Mouse (Mus musculus): ENCODE measurements around the gene Dync1i1. TPM values are rescaled to one million over a fixed set of nuclear protein-coding genes. Genes with fewer than 3 reads are reported as not detected.

The Dync1i1 gene
- polyA plus RNA-seq, 1 experiment from 2014 or later = 4.0 TPM

- DNase-seq (ENCODE audit: low spot score) = no peak
- H3K27ac ChIP-seq (ENCODE audit: low read depth, low read length) = no peak overlapping the region
- H3K9me3 ChIP-seq (ENCODE audit: control insufficient read depth, low read length) = no peaks in the 10 kb centered on the region
- 53% methylated on average over 25 of the region's 25 CpGs for WGBS
- H3K9ac ChIP-seq (ENCODE audit: low read depth, low read length) = no peak overlapping the region
- no peaks in the 10 kb centered on the region for H3K36me3 ChIP-seq (ENCODE audit: control insufficient read depth, insufficient read depth, low read length)
- H3K27me3 ChIP-seq (ENCODE audit: control insufficient read depth, insufficient read depth, low read length) = no peaks in the 10 kb centered on the region
- ATAC-seq (ENCODE audit: low FRiP score) = no peak
- no peaks in the 10 kb centered on the region; the same call in 1 of the 2 replicates for H3K4me1 ChIP-seq (replicated peaks; ENCODE audit: control insufficient read depth, insufficient read depth, low read length)
- H3K4me3 ChIP-seq (ENCODE audit: low read depth, low read length) = no peak overlapping the region
- H3K4me2 ChIP-seq (replicated peaks; ENCODE audit: low read depth, low read length) = no peak overlapping the region
Observed at GRCm38 (mm10) chr6:5991817-5992755, 266.6 kb downstream of the Dync1i1 start.

- no peak for ATAC-seq (ENCODE audit: low FRiP score)
- Histone ChIP-seq H3K9ac (ENCODE audit: low read depth, low read length) (no peak overlapping the region), H3K4me2 (replicated peaks; ENCODE audit: low read depth, low read length) (no peak overlapping the region), H3K4me1 (replicated peaks; ENCODE audit: control insufficient read depth, insufficient read depth, low read length) (no peaks in the 10 kb centered on the region; the same call in 1 of the 2 replicates), H3K27me3 (ENCODE audit: control insufficient read depth, insufficient read depth, low read length) (no peaks in the 10 kb centered on the region), H3K36me3 (ENCODE audit: control insufficient read depth, insufficient read depth, low read length) (no peaks in the 10 kb centered on the region), H3K9me3 (ENCODE audit: control insufficient read depth, low read length) (no peaks in the 10 kb centered on the region), H3K27ac (ENCODE audit: low read depth, low read length) (no peak overlapping the region), H3K4me3 (ENCODE audit: low read depth, low read length) (no peak overlapping the region)
- WGBS = 47% methylated on average over 7 of the region's 7 CpGs
- no peak for DNase-seq (ENCODE audit: low spot score)
Observed at GRCm38 (mm10) chr6:5993056-5993455, 267.6 kb downstream of the Dync1i1 start.

- H3K4me3 ChIP-seq (ENCODE audit: low read depth, low read length) = no peak overlapping the region
- 52% methylated on average over 6 of the region's 6 CpGs for WGBS
- H3K27me3 ChIP-seq (ENCODE audit: control insufficient read depth, insufficient read depth, low read length) = no peaks in the 10 kb centered on the region
- no peaks in the 10 kb centered on the region for H3K9me3 ChIP-seq (ENCODE audit: control insufficient read depth, low read length)
- no peaks in the 10 kb centered on the region for H3K36me3 ChIP-seq (ENCODE audit: control insufficient read depth, insufficient read depth, low read length)
- DNase-seq (ENCODE audit: low spot score) (no peak), ATAC-seq (ENCODE audit: low FRiP score) (peak; percentile 53; the same call in 1 of the 2 replicates)
- no peak overlapping the region for H3K4me2 ChIP-seq (replicated peaks; ENCODE audit: low read depth, low read length)
- H3K9ac ChIP-seq (ENCODE audit: low read depth, low read length) = no peak overlapping the region
- no peaks in the 10 kb centered on the region for H3K4me1 ChIP-seq (replicated peaks; ENCODE audit: control insufficient read depth, insufficient read depth, low read length)
- no peak overlapping the region for H3K27ac ChIP-seq (ENCODE audit: low read depth, low read length)
Observed at GRCm38 (mm10) chr6:5997535-5997934, 272.1 kb downstream of the Dync1i1 start.

GRCm38 (mm10) chr6:6002061-6002460 is 276.6 kb downstream of the Dync1i1 start:
- no peaks in the 10 kb centered on the region for H3K27me3 ChIP-seq (ENCODE audit: control insufficient read depth, insufficient read depth, low read length)
- DNase-seq (ENCODE audit: low spot score) = no peak

GRCm38 (mm10) chr6:6004756-6005485 is 279.5 kb downstream of the Dync1i1 start:
- H3K4me2 ChIP-seq (replicated peaks; ENCODE audit: low read depth, low read length) = no peak overlapping the region
- H3K4me1 ChIP-seq (replicated peaks; ENCODE audit: control insufficient read depth, insufficient read depth, low read length) = no peaks in the 10 kb centered on the region
- no peaks in the 10 kb centered on the region for H3K36me3 ChIP-seq (ENCODE audit: control insufficient read depth, insufficient read depth, low read length)
- H3K9me3 ChIP-seq (ENCODE audit: control insufficient read depth, low read length) = no peaks in the 10 kb centered on the region
- DNase-seq (ENCODE audit: low spot score) (no peak), ATAC-seq (ENCODE audit: low FRiP score) (no peak)
- H3K27me3 ChIP-seq (ENCODE audit: control insufficient read depth, insufficient read depth, low read length) = no peaks in the 10 kb centered on the region
- no peak overlapping the region for H3K27ac ChIP-seq (ENCODE audit: low read depth, low read length)
- H3K9ac ChIP-seq (ENCODE audit: low read depth, low read length) = no peak overlapping the region
- WGBS = 72% methylated on average over 12 of the region's 12 CpGs
- H3K4me3 ChIP-seq (ENCODE audit: low read depth, low read length) = no peak overlapping the region

More at GRCm38 (mm10) chr6:6002061-6002460, 276.6 kb downstream of the Dync1i1 start:
- no peak for ATAC-seq (ENCODE audit: low FRiP score)
- Histone ChIP-seq H3K9ac (ENCODE audit: low read depth, low read length) (no peak overlapping the region), H3K9me3 (ENCODE audit: control insufficient read depth, low read length) (no peaks in the 10 kb centered on the region), H3K4me2 (replicated peaks; ENCODE audit: low read depth, low read length) (no peak overlapping the region), H3K4me1 (replicated peaks; ENCODE audit: control insufficient read depth, insufficient read depth, low read length) (no peaks in the 10 kb centered on the region), H3K36me3 (ENCODE audit: control insufficient read depth, insufficient read depth, low read length) (no peaks in the 10 kb centered on the region), H3K4me3 (ENCODE audit: low read depth, low read length) (no peak overlapping the region), H3K27ac (ENCODE audit: low read depth, low read length) (no peak overlapping the region)
- 88% methylated on average over 3 of the region's 3 CpGs for WGBS

- no peaks in the 10 kb centered on the region for H3K27me3 ChIP-seq (ENCODE audit: control insufficient read depth, insufficient read depth, low read length)
- H3K4me1 ChIP-seq (replicated peaks; ENCODE audit: control insufficient read depth, insufficient read depth, low read length) = no peaks in the 10 kb centered on the region
- no peak overlapping the region for H3K27ac ChIP-seq (ENCODE audit: low read depth, low read length)
- H3K36me3 ChIP-seq (ENCODE audit: control insufficient read depth, insufficient read depth, low read length) = no peaks in the 10 kb centered on the region
- no peaks in the 10 kb centered on the region for H3K9me3 ChIP-seq (ENCODE audit: control insufficient read depth, low read length)
- peak overlapping the region; percentile 37 for H3K4me3 ChIP-seq (ENCODE audit: low read depth, low read length)
- peak; percentile 88 for DNase-seq (ENCODE audit: low spot score)
- peak; percentile 98 for ATAC-seq (ENCODE audit: low FRiP score)
- H3K4me2 ChIP-seq (replicated peaks; ENCODE audit: low read depth, low read length) = peak overlapping the region; percentile 67
- peak overlapping the region; percentile 16; the same call in 1 of the 2 replicates for H3K9ac ChIP-seq (ENCODE audit: low read depth, low read length)
- 2% methylated on average over 42 of the region's 42 CpGs for WGBS
Observed at GRCm38 (mm10) chr6:6005762-6006431, 280.5 kb downstream of the Dync1i1 start.

- no peaks in the 10 kb centered on the region for H3K36me3 ChIP-seq (ENCODE audit: control insufficient read depth, insufficient read depth, low read length)
Observed at GRCm38 (mm10) chr6:6011364-6011763, 285.9 kb downstream of the Dync1i1 start.

GRCm38 (mm10) chr6:6015616-6016015 is 290.2 kb downstream of the Dync1i1 start:
- 84% methylated on average over 15 of the region's 15 CpGs for WGBS
- H3K9ac ChIP-seq (ENCODE audit: low read depth, low read length) = no peak overlapping the region
- H3K4me1 ChIP-seq (replicated peaks; ENCODE audit: control insufficient read depth, insufficient read depth, low read length) = no peaks in the 10 kb centered on the region
- no peaks in the 10 kb centered on the region for H3K36me3 ChIP-seq (ENCODE audit: control insufficient read depth, insufficient read depth, low read length)
- no peak overlapping the region for H3K4me3 ChIP-seq (ENCODE audit: low read depth, low read length)
- ATAC-seq (ENCODE audit: low FRiP score) (no peak), DNase-seq (ENCODE audit: low spot score) (no peak)
- H3K27ac ChIP-seq (ENCODE audit: low read depth, low read length) = no peak overlapping the region
- H3K4me2 ChIP-seq (replicated peaks; ENCODE audit: low read depth, low read length) = no peak overlapping the region
- no peaks in the 10 kb centered on the region for H3K9me3 ChIP-seq (ENCODE audit: control insufficient read depth, low read length)
- H3K27me3 ChIP-seq (ENCODE audit: control insufficient read depth, insufficient read depth, low read length) = no peaks in the 10 kb centered on the region

More at GRCm38 (mm10) chr6:6011364-6011763, 285.9 kb downstream of the Dync1i1 start:
- DNase-seq (ENCODE audit: low spot score) (no peak), ATAC-seq (ENCODE audit: low FRiP score) (no peak)
- Histone ChIP-seq H3K9me3 (ENCODE audit: control insufficient read depth, low read length) (no peaks in the 10 kb centered on the region), H3K4me2 (replicated peaks; ENCODE audit: low read depth, low read length) (no peak overlapping the region), H3K9ac (ENCODE audit: low read depth, low read length) (no peak overlapping the region), H3K4me3 (ENCODE audit: low read depth, low read length) (no peak overlapping the region), H3K27me3 (ENCODE audit: control insufficient read depth, insufficient read depth, low read length) (no peaks in the 10 kb centered on the region), H3K27ac (ENCODE audit: low read depth, low read length) (no peak overlapping the region), H3K4me1 (replicated peaks; ENCODE audit: control insufficient read depth, insufficient read depth, low read length) (no peaks in the 10 kb centered on the region)
- WGBS = 80% methylated on average over 2 of the region's 2 CpGs
